Mouse (Mus musculus) layer of hippocampus, adult 2 months (tissue): ENCODE results near the gene Slc2a2. TPM values are rescaled to one million over a fixed set of nuclear protein-coding genes. Genes with fewer than 3 reads are reported as not detected.
A peak's percentile ranks its signal among the peaks of the same experiment; 100 is the strongest.
"Not testable (repeated sequence)": the region's sequence is repeated elsewhere in the genome, so short reads cannot be mapped to it uniquely, and the experiment has no call there.

ENCODE experiments used
- DNase-seq, 2 experiments: peaks; one replicate each; pipeline ENCODE4 v3.0.0; 2022; ENCODE audit warnings: low spot score in 2 of 2
- H3K27ac ChIP-seq: fragments of 200-600 bp; 2 replicates; pipeline ENCODE4 v1.8.1; 2022
- H3K4me3 ChIP-seq: fragments of 200-600 bp; 2 replicates; pipeline ENCODE4 v1.8.1; 2022; ENCODE audit warnings: mild to moderate bottlenecking
- CTCF ChIP-seq: fragments of 200-600 bp; conservative IDR thresholded peaks from 2 replicates; pipeline ENCODE4 v1.8.1; 2022; ENCODE audit warnings: antibody characterized with exemption, mild to moderate bottlenecking, moderate library complexity
- total RNA-seq, 2 experiments: library from RNA; stranded (reverse); gene quantifications; 2 replicates each; pipeline ENCODE4 v1.2.3; 2021

The Slc2a2 gene
- total RNA-seq, 2 experiments from 2014 or later, result not detected

DNA sequence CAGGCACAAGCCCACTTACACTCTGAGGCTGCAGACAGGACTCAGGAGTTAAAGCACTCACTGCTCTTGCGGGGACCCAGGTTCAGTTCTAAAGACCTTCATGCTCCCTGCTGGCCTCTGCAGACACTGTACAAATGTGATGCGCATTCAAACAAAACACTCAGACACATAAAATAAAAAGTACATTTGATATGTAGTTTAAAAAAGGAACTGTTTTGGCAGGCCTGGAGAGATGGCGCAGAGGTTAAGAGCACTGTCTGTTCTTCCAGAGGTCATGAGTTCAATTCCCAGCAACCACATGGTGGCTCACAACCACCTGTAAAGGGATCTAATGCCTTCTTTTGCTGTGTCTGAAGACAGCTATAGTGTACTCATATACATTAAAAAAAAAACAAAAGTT, 50.4 kb downstream of the Slc2a2 start:
- no peak for TF ChIP-seq CTCF
- no peak for DNase-seq
- no peak overlapping the region for H3K4me3 ChIP-seq
- no peak overlapping the region for H3K27ac ChIP-seq

DNA sequence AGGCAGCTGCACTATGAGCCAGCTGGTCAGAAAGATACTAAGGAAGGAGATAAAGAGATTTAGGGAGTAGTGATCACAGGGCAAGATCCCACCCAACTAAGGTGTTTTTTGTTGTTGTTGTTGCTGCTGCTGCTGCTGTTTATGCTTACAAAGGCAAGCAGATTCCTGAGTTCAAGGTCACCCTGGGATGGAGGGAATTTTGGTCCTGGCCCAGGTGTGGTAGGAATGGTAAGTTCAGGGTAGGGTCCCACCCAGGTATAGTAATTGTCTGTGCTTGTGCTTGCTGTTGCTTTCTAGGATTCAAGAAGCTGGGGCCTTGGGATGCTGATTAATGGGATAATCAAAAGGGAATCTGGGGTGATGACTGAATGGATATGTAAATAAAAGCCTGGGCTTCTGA, 51.3 kb downstream of the Slc2a2 start:
- H3K4me3 ChIP-seq, result no peak overlapping the region
- H3K27ac ChIP-seq, result no peak overlapping the region
- DNase-seq, result no peak
- no peak for TF ChIP-seq CTCF

DNA sequence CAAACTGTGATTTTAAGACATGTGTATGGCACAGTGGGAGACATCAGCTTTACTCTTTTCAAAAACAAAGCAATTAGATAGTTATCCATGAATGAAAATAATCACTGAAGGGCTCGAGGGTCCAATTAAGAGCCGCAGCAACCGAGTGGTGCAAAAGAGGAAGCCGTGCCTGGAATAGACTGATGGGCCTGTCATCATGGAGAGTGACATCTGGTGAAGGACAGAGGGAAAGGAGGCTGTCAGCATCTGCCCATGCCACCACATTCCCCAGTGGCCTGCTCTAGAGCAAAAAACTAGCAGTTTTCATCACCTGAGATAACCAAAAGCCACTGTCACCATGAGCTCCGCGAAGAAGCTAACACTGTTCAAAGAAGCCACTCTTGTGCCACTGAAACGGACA, 57.8 kb downstream of the Slc2a2 start:
- DNase-seq, result no peak
- no peak for TF ChIP-seq CTCF
- Histone ChIP-seq H3K27ac (no peak overlapping the region), H3K4me3 (no peak overlapping the region)

DNA sequence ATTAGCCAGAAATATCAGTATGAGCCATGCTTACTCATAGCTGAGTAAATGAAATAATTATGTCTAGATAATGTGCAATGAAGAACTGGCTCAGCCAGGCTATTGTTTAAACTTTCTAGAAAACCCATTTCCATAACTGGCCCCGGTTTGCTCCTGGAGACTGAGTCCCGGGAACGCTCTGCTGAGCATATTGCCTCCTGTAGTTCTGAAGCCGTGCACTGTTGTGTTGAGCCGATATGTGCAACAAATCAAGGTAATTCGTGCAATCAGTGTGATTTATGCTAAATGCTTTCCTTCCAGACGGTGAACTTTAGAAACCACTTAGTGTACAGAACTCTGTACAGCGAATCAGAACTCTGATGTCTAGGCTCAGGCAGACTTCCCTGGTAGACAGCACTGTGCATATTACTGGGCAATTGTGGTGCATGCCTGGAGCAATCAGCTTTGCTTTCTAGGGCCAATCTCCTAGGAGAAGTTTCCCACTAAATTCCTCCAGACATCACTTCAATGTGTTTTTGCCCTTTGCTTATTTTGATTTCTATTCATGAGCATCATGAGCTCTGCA, 63.6 kb downstream of the Slc2a2 start:
- Histone ChIP-seq H3K4me3 (no peak overlapping the region), H3K27ac (no peak overlapping the region)
- no peak for DNase-seq
- no peak for TF ChIP-seq CTCF

DNA sequence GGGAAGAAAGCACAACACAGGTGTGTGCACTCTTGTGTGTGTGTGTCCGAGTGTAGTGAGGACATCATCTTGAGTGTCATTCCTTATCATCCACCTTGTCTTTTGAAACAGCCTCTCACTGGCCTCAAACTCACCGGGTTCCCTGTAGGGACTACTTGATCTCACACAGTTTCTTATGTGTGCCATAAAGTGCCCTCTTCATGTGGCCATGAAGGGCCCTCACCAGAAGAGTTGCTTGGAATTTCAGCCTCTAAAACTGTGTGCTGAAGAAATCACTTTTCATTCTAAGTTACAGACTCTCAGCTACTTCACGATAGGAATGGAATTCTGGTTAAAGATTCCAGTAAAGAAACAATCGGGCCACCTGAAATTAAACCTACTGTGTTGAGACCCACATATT, 69.2 kb downstream of the Slc2a2 start:
- Histone ChIP-seq H3K27ac (no peak overlapping the region), H3K4me3 (no peak overlapping the region)
- TF ChIP-seq CTCF, result no peak
- no peak for DNase-seq

DNA sequence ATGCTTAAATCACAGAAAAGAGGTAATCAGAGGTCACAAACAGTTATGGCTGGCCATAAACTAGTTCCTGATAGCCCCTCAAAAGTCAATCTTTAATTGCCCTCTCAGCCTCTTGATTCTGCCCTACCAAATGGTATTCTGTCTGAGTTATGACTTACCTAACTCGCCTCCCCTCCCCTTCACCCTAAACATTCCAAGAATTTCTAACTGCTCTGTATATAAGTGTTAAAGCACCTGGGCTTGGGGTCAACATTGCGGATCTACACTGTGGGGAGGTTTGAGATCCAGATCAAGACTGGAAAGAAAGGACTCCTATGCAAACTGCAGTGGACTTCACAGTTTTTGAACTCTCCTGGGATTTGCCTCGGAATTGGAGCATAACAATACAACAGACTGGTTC, 70.5 kb downstream of the Slc2a2 start:
- H3K4me3 ChIP-seq, result no peak overlapping the region
- no peak for TF ChIP-seq CTCF
- H3K27ac ChIP-seq, result no peak overlapping the region
- no peak for DNase-seq

DNA sequence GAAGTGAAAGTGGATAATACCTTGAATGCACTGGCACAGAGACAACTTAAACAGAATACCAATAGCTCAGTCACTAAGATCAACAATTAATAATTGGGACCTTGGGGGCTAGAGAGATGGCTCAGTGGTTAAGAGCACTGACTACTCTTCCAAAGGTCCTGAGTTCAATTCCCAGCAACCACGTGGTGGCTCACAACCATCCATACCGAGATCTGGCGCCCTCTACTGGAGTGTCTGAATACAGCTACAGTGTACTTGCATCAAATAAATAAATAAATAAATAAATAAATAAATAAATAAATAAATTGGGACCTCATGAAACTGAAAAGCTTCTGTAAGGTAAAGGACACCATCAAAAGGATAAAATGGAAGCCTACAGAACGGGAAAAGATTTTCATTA, 75.2 kb downstream of the Slc2a2 start:
- not testable (repeated sequence) for DNase-seq, H3K4me3 ChIP-seq, H3K27ac ChIP-seq
- TF ChIP-seq CTCF, result peak; percentile 23; the same call in 1 of the 2 replicates

DNA sequence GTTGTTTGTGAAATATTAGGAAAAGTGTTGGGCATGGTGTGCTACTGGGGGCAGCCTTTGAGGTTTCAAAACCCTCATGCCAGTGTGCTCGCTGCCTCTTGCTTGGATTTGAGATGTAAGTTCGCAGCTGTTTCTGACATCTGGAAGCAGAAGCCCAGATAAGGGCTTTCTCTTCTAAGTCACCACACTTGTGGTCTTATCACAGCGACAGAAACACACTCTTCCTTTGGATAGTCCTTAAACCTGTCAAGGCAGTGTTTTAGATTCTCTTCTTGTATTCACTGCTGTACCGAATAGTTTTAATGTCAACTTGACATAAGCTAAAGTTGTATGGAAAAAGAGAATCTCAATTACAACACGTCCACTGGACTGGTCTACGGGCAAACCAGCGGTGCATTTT, 77.7 kb downstream of the Slc2a2 start:
- H3K4me3 ChIP-seq, result no peak overlapping the region
- no peak for DNase-seq
- no peak for TF ChIP-seq CTCF
- H3K27ac ChIP-seq, result no peak overlapping the region

DNA sequence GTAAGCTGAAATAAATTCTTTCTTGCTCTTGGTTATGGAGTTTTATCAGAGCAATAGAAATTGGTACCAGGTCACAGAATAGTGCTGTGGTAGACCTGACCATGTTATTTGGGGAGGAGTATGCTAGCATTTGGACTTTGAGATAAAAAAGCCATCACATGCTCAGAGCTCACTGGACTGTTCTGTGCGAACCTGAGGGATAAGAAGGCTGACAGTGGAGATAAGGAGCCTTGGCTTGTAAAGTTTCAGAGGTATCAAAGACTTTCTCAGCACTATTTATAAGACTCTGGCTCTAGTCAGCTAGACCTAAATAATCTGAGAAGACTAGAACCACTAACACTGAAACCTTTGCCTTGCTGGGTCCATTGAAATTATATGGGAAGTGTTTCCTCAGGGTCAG, 78.3 kb downstream of the Slc2a2 start:
- TF ChIP-seq CTCF, result no peak
- H3K27ac ChIP-seq, result no peak overlapping the region
- H3K4me3 ChIP-seq, result no peak overlapping the region
- no peak for DNase-seq

DNA sequence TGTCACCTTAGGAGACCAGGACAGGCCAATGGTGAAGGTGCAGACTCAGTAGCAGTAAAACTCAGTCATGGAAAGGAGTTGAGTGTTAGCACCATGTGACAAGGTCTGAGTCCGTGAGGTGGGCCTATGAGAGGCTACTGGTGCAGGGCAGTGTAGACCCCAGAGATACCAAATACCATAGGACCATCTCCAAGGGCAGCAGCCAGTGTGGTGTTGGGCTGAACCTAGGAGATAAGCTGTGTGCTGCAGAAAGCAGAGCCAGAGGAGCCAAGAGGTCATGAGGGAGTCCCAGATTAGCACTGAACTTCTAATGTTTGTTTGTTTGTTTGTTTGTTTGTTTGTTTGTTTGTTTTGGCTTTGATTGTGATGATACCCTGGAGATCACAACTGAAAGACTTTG, 78.8 kb downstream of the Slc2a2 start:
- Histone ChIP-seq H3K4me3 (no peak overlapping the region), H3K27ac (no peak overlapping the region)
- no peak for DNase-seq
- no peak for TF ChIP-seq CTCF

DNA sequence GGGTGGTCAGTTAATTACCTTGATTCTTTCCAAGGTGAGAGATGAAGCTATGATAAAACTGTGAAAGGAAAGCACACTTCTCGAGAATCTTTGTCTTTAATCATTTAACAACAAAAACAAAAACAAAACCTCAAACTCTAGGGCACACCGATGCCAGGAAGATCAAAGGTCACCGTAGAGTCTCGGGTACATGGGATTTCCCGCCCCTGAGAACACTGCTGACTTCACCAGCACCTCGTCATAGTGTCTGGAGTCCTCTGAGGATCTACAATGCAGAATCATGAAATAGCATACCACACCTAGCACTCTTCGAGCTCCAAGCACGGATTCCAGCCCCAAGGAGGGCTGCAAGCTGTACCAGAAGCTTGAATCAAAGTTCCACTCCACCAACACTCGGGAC, 82.8 kb downstream of the Slc2a2 start:
- Histone ChIP-seq H3K27ac (no peak overlapping the region), H3K4me3 (peak overlapping the region; percentile 91)
- TF ChIP-seq CTCF, result no peak
- DNase-seq, result no peak

Other genes starting within 250 kb of the Slc2a2 start
- gene Eif5a2, start 83.4 kb downstream of the Slc2a2 start, total RNA-seq, result 10 to 100 TPM; 30.5 to 31.8 TPM
- gene Rpl22l1, start 107.5 kb downstream of the Slc2a2 start, total RNA-seq, result 100 to 1,000 TPM; 200 to 208 TPM
- not detected for gene Gm1527, start 194.7 kb downstream of the Slc2a2 start, total RNA-seq